Mouse (Mus musculus): Measurements from ENCODE around the gene Cyth1. TPM values are rescaled to one million over a fixed set of nuclear protein-coding genes. Genes with fewer than 3 reads are reported as not detected.

The Cyth1 gene
- polyA plus RNA-seq, 1 experiment from 2014 or later: 9.6 TPM

Other genes starting within 250 kb of the Cyth1 start
- gene Dnah17, start 118.0 kb downstream of the Cyth1 start, polyA plus RNA-seq (2015; fragmentation: Nextera tagmentation; extraction: Ambion mirVana): 0.09 and 0.13 TPM in 2 replicates
- gene Usp36, start 41.7 kb upstream of the Cyth1 start, polyA plus RNA-seq (2015; fragmentation: Nextera tagmentation; extraction: Ambion mirVana): 15.9 TPM in 2 replicates
- gene Cep295nl, start 93.9 kb upstream of the Cyth1 start, polyA plus RNA-seq (2015; fragmentation: Nextera tagmentation; extraction: Ambion mirVana): 0.20 and 0.24 TPM in 2 replicates
- gene Timp2, start 107.1 kb upstream of the Cyth1 start, polyA plus RNA-seq (2015; fragmentation: Nextera tagmentation; extraction: Ambion mirVana): 30.9 and 45.1 TPM in 2 replicates
- gene Lgals3bp, start 153.5 kb upstream of the Cyth1 start, polyA plus RNA-seq (2015; fragmentation: Nextera tagmentation; extraction: Ambion mirVana): 226 and 234 TPM in 2 replicates
- 38.7 and 44.1 TPM in 2 replicates for gene Cant1, start 170.5 kb upstream of the Cyth1 start, polyA plus RNA-seq (2015; fragmentation: Nextera tagmentation; extraction: Ambion mirVana)
- 7.1 and 7.3 TPM in 2 replicates for gene C1qtnf1, start 179.6 kb upstream of the Cyth1 start, polyA plus RNA-seq (2015; fragmentation: Nextera tagmentation; extraction: Ambion mirVana)
- gene Engase, start 228.2 kb upstream of the Cyth1 start, polyA plus RNA-seq (2015; fragmentation: Nextera tagmentation; extraction: Ambion mirVana): 13.5 and 17.8 TPM in 2 replicates

Measured in intestine, embryonic 16.5 days (tissue).